Mouse (Mus musculus) brown adipose tissue, adult 24 weeks (tissue): ENCODE measurements at regions not wholly inside any gene's neighbourhood (a gene's known extent, or its start where the extent isn't known, plus 50 kb on each side); places are given as distances from the start of the nearest gene placed in this dataset.

Experiments
- H3K27ac ChIP-seq: fragments of 200-500 bp; replicated peaks from 2 replicates; pipeline ENCODE4 v1.5.1; 2012; ENCODE audit warnings: low read depth, mild to moderate bottlenecking, low read length
- H3K4me1 ChIP-seq: fragments of 200-500 bp; 2 replicates; pipeline ENCODE4 v1.6.1; 2012; ENCODE audit warnings: low read length, mixed read lengths; ENCODE audit not compliant: control insufficient read depth, insufficient read depth, insufficient read length
- H3K4me3 ChIP-seq: fragments of 200-500 bp; 2 replicates; pipeline ENCODE4 v1.5.1; 2012; ENCODE audit warnings: low read depth, mild to moderate bottlenecking, low read length, moderate library complexity; ENCODE audit not compliant: insufficient read depth

DNA sequence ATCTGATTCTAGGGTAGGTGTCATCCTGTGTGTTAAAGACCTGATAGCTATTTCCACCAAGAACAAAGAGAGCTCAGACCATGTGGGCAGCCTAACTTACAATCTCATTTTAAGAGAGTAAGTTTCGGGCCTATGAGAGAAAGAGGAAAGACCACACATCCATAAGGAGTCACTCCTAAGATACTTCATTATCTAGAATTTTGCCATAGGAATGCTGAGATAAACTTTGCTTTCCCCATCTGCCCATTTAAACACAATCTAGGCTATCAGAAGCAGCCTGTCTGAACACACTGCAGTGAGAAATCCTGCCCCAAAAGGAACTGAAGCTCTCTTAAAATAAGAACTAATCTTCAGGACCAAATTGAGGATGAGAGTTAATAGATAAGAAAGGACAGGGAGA is 242.3 kb upstream of the Cdh5 start:
- H3K27ac ChIP-seq: no peak overlapping the region
- no peaks in the 10 kb centered on the region for H3K4me1 ChIP-seq
- no peak overlapping the region for H3K4me3 ChIP-seq

DNA sequence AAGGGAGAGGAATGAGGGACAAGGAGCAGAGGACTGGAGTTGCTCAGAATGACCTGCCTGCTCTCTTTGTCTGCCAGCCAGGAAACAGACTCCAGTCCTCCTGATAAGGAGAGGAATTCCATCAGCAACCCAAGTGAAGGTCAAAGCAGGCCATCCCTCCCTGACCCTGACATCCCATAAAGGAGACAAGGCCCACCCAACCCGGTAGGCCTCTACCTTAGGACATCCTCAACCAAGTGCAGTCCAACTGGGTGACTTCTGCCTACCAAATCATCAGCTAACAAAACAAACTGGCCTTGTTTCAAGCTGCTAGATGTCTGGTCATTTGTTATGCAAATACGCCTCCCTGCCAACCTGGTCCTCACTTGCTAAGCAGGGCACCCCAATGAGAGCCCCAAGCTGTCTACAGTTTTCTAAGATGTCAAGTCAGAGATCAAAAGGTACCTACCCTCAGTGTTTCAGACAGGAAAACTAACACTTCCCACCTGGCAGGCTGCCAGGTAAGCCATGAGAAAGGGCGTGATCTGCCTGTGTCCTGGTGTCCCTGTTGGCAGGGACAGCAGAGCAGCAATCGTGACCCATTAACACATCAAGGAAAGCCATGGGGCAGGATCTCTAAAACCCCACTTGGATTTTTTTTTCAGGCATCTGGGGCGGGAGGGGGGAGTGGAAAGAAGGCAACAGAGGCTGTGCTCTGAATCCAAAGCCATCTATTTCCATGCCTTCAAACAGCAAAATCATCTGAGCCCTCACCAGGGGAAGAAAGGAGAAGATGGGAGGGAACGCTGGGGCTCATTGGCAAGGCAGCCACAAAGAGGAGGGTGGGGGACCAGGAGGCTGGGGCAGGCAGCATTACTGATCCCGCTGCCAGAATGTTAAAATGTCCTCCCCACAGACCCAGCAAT is 227.6 kb upstream of the Cdh5 start:
- H3K27ac ChIP-seq: no peak overlapping the region
- H3K4me3 ChIP-seq: no peak overlapping the region
- H3K4me1 ChIP-seq: peaks cover 2% of the 10 kb centered on the region; the same call in 1 of the 2 replicates

DNA sequence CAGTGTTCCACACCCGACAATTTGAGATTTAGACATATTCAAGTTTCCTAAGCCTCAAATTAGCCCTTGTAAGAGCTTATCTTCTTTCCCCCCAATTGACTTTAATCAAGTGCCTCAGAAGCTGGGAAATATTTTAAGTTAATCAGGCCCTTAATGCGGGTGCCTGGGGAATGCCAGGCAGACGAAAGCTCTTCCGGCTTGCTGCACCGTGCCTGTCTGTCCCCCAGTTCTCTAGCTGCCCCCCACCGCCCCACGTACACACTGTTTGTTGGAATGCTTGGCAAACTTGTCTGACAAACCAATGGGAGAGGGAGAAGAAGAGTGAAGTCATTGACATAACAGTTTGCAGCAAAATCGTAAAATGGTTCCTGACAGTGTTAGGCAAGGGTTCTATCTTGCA is 226.9 kb upstream of the Cdh5 start:
- H3K4me3 ChIP-seq: no peak overlapping the region
- peaks cover 2% of the 10 kb centered on the region; the same call in 1 of the 2 replicates for H3K4me1 ChIP-seq
- H3K27ac ChIP-seq: no peak overlapping the region

DNA sequence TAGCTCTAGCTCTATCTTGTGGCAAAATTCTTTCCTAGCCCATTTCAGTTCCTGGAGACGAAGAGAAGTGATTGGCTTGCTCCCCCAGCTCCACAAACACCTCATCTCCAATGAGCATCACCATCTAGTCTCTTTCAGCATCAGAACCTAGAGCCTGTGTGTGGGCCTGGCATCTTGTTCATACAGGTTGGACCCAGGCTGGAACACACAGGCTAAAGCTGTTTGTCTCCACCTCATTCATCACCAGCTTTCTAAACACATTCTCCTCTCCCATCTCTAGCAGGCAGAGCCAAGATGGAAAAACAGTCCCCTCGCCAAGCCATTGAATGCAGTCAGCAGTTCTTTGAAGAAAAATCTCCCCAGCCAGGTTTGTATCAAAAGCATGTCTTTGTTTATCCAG is 221.9 kb upstream of the Cdh5 start:
- H3K27ac ChIP-seq: no peak overlapping the region

DNA sequence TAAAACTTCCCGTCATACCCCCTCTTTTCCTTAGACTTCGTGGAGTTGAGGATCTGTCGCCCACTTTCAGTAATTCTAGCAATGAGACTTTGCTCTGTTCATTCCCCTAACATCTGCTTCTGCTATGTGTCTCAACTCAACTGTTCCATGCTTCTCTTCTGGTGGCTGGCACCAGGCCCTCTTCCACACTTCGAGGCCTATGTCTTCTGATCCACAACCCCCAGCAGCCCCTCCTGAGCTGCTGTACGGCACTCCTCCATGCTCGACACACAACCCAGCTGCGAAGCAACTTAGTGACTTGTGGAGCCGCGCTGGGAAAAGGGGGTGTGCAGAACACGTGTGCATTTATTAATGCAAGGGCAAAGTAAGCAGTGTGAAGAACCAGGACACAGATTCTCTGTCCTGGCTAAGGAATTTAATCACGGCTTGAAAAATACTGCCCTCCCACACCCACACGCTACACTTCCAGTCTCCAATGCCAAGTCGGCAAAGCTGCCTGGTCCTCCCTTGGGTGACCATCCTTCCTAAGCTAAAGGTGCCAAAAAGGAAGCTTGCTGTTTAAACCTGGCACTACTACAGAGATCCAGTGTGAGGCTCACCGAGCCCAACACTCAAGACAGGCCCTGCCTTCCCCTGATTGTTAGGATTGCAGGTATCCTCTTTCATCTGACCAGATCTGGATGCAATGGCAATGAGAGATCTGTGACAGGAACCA is 220.8 kb upstream of the Cdh5 start:
- peaks cover 7% of the 10 kb centered on the region; the same call in 1 of the 2 replicates for H3K4me1 ChIP-seq
- H3K4me3 ChIP-seq: no peak overlapping the region
- no peak overlapping the region for H3K27ac ChIP-seq

More for the DNA sequence above, 221.9 kb upstream of the Cdh5 start:
- no peak overlapping the region for H3K4me3 ChIP-seq
- H3K4me1 ChIP-seq: peaks cover 7% of the 10 kb centered on the region; the same call in 1 of the 2 replicates

DNA sequence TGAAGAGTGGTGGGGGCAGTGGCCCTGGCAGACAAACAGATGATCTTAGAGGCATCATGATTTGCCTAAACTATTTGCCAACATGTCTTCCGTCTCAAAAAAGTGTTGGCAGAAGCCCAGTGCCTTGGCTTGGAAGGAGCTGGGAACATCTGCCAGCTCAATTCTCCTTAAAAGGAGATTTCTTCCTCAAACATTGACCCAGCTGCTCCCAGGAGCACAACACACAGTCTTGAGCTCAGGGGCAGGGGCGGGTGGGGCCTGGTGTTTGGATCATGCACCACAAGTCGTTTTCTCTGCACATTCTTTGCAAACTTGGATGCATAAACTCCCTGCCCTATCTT is 220.3 kb upstream of the Cdh5 start:
- Histone ChIP-seq H3K4me1 (peaks cover 7% of the 10 kb centered on the region; the same call in 1 of the 2 replicates), H3K4me3 (no peak overlapping the region), H3K27ac (no peak overlapping the region)

DNA sequence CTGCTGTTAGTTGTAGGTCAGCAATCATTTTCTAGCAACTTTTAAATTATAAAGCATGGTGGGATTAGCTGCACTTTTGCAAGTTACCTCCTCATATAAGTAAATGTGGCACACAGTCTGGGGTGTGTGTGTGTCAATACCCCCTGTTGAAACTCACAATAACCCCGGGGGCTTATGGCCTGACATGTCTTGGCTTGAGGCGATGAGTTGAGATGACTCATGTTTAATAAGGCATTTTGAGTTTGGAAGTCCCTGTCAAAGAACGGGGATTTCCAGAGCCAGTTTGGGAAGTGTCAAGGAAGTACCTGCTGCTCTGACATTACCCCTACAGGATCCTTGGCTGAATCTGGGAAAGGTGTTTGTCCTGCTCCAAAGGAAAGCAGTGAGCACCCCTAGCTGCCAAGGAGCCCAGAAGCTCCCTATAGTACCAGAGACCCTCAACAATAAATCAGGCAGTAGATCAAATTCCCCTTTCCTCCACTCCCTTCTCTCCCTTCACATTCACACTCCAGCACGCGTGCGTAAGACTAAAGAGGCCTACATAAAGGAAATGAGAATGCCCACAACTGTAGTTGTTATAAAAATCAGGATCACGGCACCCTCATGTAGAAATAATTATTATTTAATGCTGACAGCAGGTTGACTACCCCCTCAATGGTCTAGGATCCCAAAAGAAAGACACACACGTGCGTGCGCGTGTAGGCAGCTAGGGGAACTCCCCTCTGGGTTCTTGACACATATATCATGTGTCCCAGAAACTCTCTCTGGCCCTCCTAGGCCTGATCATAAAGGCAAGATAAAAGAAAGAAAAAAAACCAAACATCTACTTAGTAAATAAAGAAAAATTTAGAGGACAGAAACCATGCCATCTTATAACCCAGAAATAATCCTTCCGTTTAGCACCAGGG is 216.3 kb upstream of the Cdh5 start:
- Histone ChIP-seq H3K4me3 (no peak overlapping the region), H3K4me1 (peaks cover 7% of the 10 kb centered on the region; the same call in 1 of the 2 replicates), H3K27ac (no peak overlapping the region)

DNA sequence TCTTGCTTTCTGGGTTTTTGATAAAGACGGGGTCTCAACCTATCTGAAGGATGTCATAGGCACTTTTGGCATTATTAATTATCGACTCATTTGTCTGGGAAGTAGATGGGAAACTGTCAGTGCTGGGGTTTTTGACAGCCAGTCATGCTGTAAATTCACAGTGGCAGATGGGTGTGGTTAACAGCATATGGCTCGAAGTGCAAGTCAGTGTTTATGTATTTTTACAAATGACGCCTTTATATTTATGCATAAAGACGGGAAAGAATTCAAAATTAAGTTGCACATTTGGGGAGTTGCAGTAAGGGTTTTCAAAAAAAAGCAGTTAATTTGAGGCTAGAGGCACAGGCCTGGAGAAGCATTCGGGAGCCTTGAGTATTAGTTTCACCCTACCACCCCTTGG is 206.8 kb upstream of the Cdh5 start:
- H3K4me3 ChIP-seq: no peak overlapping the region
- no peaks in the 10 kb centered on the region for H3K4me1 ChIP-seq
- no peak overlapping the region for H3K27ac ChIP-seq

DNA sequence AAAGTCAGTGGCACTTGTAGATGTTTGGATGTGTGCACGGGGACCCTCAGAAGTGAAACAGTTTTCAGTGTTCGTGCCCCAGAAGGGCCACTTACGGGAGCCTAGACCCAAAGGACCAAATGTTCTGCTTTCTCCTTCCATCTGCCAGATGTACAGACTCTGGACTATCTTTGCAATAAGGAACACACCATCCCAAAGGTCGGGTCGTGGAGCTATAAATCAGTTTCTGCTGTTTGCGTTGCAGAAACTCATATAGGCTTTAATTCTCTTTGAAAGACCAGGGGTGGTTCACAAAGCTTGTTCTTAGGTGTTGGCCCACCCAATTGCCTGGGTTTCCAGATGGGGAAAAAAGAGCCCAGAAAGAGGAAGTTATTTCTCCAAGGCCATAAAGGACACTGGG is 206.3 kb upstream of the Cdh5 start:
- no peak overlapping the region for H3K4me3 ChIP-seq
- H3K27ac ChIP-seq: no peak overlapping the region
- no peaks in the 10 kb centered on the region for H3K4me1 ChIP-seq

DNA sequence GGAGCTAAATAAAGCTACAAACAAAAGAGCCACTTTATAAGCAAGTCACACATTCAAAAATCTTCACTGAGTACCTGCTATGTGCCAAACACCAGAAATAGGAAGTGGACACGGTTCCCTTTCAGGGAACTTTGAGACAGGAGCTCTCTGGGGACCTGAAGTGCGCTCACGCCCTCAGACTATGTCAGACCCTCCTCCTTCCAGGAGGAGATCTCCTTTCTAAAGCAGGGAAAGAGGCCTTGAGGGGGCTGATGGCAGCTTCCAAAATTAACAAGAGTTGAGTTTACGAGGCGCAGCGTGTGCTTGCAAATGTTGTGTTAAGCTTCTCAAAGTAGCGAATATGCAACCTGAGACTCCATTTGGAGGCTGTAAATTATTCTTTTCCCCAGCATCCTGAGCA is 204.0 kb upstream of the Cdh5 start:
- Histone ChIP-seq H3K4me3 (no peak overlapping the region), H3K27ac (no peak overlapping the region), H3K4me1 (no peaks in the 10 kb centered on the region)

DNA sequence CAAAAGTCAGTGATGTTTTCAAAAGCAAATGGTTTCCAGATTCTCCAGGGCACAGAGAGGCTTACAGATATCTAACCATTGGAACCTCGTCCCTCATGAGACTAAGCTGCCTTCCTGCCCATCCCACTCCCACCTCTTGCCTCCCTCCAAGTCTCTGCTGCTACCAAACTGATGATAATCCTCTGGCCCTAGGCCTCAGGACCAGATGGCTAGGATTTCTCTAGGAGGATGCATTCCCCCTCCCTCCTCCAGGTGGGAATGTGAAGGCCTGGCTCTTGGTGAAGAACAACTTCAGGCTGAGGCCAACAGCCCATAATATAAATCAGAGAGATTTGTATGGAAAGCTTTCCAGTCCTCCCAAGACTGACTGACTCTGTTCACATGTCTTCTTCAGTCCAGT is 198.9 kb upstream of the Cdh5 start:
- H3K27ac ChIP-seq: no peak overlapping the region
- H3K4me3 ChIP-seq: no peak overlapping the region
- H3K4me1 ChIP-seq: no peaks in the 10 kb centered on the region

DNA sequence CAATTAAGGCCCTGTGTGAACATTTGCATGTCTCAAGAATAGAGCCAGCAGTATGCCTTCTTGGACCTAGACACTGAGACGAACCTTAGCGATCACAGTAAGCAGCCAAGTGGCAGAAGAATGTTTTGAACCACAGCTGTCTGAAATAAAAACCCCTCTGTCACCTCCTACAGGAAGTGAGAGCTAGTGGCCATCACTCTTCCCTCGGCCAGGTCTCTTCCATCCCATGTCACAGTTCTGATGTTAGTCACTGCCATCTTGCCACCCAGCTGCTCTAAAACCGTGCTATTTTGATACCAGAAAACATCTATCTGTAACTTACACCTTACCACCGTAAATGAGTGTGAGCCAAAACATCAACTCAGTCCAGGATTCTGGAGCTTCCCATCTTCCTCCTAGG is 197.8 kb upstream of the Cdh5 start:
- Histone ChIP-seq H3K4me3 (no peak overlapping the region), H3K27ac (no peak overlapping the region), H3K4me1 (no peaks in the 10 kb centered on the region)

DNA sequence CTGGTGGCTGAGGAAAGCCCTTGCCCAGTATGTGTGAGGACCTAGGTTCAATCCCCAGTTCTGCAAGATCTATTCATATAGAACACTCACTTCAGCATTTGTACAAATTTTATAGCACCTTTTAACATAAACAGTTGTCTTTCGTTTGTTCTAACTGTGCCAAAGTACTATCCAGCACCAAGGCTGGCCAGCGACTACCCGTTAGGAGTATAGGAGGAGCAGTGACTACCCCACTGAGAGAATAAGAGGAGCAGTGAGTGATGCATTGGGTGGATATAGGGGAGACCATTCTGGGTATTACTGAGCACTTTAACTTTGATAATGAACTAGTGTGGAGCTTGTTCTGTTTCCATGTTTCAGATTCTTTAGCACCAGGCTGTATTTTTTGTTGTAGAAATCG is 193.8 kb upstream of the Cdh5 start:
- Histone ChIP-seq H3K4me1 (no peaks in the 10 kb centered on the region), H3K4me3 (no peak overlapping the region), H3K27ac (no peak overlapping the region)

DNA sequence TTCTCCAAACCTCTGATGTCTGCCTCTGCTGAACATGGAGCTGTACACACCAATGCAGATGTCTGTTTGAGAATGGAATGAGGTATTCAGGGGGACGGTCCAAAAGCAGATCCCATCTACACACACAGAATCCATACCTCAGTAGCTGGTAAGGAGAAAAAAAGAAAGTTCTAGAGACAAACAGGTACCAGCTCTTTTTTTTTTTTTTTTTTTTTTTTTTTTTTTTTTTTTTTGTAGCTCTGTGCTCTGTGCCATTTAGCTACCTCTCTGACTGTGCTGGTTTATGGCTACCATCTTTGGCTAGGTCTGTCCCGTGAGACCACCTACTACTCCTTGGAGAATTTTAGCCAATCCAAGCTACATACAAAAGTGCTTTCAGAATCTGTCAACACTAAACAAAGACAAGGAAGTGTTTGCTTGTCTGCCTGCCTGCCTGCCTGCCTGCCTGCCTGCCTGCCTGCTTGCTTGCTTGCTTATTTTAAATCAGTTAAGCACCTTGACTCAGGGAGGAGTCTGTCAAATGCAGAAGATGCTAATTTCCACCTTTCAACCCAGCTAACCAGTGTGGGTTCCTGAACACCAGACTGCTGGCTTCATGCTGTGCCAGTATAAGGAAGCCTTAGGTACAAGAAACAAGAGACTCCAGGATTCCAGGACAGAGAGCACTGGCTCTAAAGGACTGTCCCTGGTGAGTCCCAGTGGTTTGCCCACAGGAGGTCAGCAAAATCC is 190.0 kb upstream of the Cdh5 start:
- no peaks in the 10 kb centered on the region for H3K4me1 ChIP-seq
- no peak overlapping the region for H3K27ac ChIP-seq
- H3K4me3 ChIP-seq: no peak overlapping the region
